Mouse (Mus musculus): ENCODE measurements around the gene Cpne4. TPM values are rescaled to one million over a fixed set of nuclear protein-coding genes. Genes with fewer than 3 reads are reported as not detected.

Gene Cpne4
- polyA plus RNA-seq, 2 experiments from 2014 or later, result not detected

- ATAC-seq, result no peak
These were observed 146.1 kb downstream of the Cpne4 start for GRCm38 (mm10) chr9:104693145-104693544.

- ATAC-seq, result no peak
These were observed 163.7 kb downstream of the Cpne4 start for GRCm38 (mm10) chr9:104710831-104711230.

GRCm38 (mm10) chr9:104725311-104725710, 178.2 kb downstream of the Cpne4 start:
- no peak for ATAC-seq

- ATAC-seq, result no peak
These were observed 195.7 kb downstream of the Cpne4 start for GRCm38 (mm10) chr9:104742661-104743380.

GRCm38 (mm10) chr9:104755519-104755918, 208.4 kb downstream of the Cpne4 start:
- ATAC-seq, result no peak

GRCm38 (mm10) chr9:104760031-104760430, 212.9 kb downstream of the Cpne4 start:
- no peak for ATAC-seq

GRCm38 (mm10) chr9:104776198-104776815, 229.2 kb downstream of the Cpne4 start:
- no peak for ATAC-seq

GRCm38 (mm10) chr9:104777135-104777534, 230.0 kb downstream of the Cpne4 start:
- ATAC-seq, result no peak

- ATAC-seq, result no peak
These were observed 230.7 kb downstream of the Cpne4 start for GRCm38 (mm10) chr9:104777780-104778179.

GRCm38 (mm10) chr9:104796601-104797000, 249.5 kb downstream of the Cpne4 start:
- no peak for ATAC-seq

- ATAC-seq, result no peak
These were observed 257.7 kb downstream of the Cpne4 start for GRCm38 (mm10) chr9:104804776-104805175.

- no peak for ATAC-seq
These were observed 267.6 kb downstream of the Cpne4 start for GRCm38 (mm10) chr9:104814681-104815080.

- ATAC-seq, result no peak
These were observed 281.6 kb downstream of the Cpne4 start for GRCm38 (mm10) chr9:104828646-104829045.

- no peak for ATAC-seq
These were observed 286.0 kb downstream of the Cpne4 start for GRCm38 (mm10) chr9:104832934-104833539.

- no peak for ATAC-seq
These were observed 290.8 kb downstream of the Cpne4 start for GRCm38 (mm10) chr9:104837931-104838330.

GRCm38 (mm10) chr9:104841278-104841677, 294.2 kb downstream of the Cpne4 start:
- ATAC-seq, result no peak

- no peak for ATAC-seq
These were observed 298.3 kb downstream of the Cpne4 start for GRCm38 (mm10) chr9:104845226-104845930.

GRCm38 (mm10) chr9:104853701-104854100, 306.6 kb downstream of the Cpne4 start:
- no peak for ATAC-seq

- ATAC-seq, result no peak
These were observed 307.3 kb downstream of the Cpne4 start for GRCm38 (mm10) chr9:104854245-104854921.

GRCm38 (mm10) chr9:104865830-104866229, 318.7 kb downstream of the Cpne4 start:
- no peak for ATAC-seq

GRCm38 (mm10) chr9:104872586-104872985, 325.5 kb downstream of the Cpne4 start:
- no peak for ATAC-seq

- ATAC-seq, result no peak
These were observed 327.1 kb downstream of the Cpne4 start for GRCm38 (mm10) chr9:104874157-104874556.

- ATAC-seq, result no peak
These were observed 329.9 kb downstream of the Cpne4 start for GRCm38 (mm10) chr9:104877014-104877413.
